Mouse (Mus musculus): ENCODE data around the gene Dnajc10.

Dnajc10 gene

GRCm38 (mm10) chr2:80315242-80316161 lies at the start of gene Dnajc10:
TSS of gene Dnajc10 (plus strand) at chr2:80315466.
- peak; percentile 85 for DNase-seq (ENCODE audit: low read depth, low spot score)

GRCm38 (mm10) chr2:80266894-80267293 lies 48.4 kb upstream of the Dnajc10 start:
- DNase-seq (ENCODE audit: low read depth, low spot score) = peak; percentile 67

GRCm38 (mm10) chr2:80268053-80268452 lies 47.2 kb upstream of the Dnajc10 start:
- DNase-seq (ENCODE audit: low read depth, low spot score) = peak; percentile 22

DNA sequence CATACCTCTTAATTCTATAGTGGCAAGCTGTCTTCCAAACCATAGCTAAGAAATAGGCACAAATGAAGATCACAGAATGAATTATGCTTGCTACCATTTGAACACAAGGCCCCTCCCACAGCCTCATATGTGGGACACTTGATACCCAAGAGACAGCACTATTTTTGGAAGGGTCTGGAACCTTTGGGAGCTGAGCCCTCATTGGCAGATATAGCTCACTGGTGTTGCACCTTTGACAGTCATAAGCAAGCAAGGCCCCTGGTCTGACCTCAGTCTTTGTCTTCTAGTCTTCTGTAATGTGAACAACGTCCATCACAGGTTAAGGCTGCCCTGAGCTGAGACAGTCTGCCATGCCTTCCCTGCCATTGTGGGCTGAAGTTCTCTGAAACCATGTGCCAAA lies 43.8 kb upstream of the Dnajc10 start:
- DNase-seq (ENCODE audit: low read depth, low spot score) = no peak

- DNase-seq (ENCODE audit: low read depth, low spot score) = no peak
These were observed 42.2 kb upstream of the Dnajc10 start for GRCm38 (mm10) chr2:80273038-80273437.

DNA sequence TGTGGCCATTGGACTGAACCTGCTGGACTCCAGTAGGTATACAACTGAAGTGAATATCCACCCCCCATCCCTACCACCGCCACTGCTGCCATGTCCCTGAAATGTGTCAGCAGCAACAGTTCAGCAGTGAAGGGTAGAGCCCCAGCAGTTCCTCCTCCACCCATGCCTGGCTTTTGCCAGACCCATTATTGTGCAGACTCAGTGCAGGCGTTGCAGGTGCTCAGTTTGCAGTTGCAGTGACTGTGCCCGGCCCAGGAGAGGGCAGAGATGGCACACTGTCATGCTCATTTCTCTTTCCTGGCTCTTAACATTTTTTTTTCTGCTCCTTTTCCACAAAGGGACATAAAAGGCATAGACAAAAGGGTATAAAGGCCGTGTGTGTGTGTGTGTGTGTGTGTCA lies 41.5 kb upstream of the Dnajc10 start:
- DNase-seq (ENCODE audit: low read depth, low spot score) = no peak

DNA sequence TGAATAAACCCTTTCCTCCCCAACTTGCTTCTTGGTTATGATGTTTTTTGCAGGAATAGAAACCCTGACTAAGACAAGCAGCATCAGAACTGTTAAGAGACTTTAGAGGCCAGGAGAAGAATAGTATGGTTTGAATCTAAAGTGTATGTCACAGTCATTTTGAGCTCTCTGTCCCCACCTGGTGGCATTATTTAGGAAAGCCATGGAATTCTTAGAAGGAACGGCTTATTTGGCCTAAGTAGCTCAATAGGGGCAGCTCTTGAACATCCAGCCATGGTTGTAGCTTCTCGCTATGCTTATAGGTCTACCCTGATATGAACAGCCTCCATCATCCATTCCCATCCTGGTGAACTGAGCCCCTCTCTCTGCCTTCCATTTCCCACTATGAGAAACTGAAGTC lies 40.1 kb upstream of the Dnajc10 start:
- peak; percentile 49 for DNase-seq (ENCODE audit: low read depth, low spot score)

- DNase-seq (ENCODE audit: low read depth, low spot score) = no peak
These were observed 33.1 kb upstream of the Dnajc10 start for GRCm38 (mm10) chr2:80282214-80282613.

GRCm38 (mm10) chr2:80286397-80286796 lies 28.9 kb upstream of the Dnajc10 start:
- no peak for DNase-seq (ENCODE audit: low read depth, low spot score)

DNA sequence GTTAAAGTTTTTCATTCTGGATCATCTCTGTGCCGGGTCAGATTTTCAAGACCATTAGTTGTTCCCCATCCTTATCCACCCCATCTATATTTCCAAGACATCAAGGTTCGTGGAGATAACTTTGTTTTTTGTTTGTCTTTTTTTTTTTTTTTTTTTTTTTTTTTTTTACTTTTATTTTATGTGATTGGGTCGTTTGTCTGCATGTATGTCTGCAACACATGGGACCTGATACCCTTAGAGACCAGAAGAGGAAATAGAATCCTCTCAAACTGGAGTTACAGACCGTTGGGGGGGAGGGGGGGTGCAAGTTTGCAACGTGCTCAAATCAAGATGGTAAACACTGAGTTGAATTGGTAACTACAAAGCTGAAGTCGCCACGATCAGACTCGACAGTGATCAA lies 23.1 kb upstream of the Dnajc10 start, which contains the start of gene Prdx6b:
TSS of gene Prdx6b (plus strand) at position 301 of the 400 bp plus-strand sequence.
- DNase-seq (ENCODE audit: low read depth, low spot score) = no peak

DNA sequence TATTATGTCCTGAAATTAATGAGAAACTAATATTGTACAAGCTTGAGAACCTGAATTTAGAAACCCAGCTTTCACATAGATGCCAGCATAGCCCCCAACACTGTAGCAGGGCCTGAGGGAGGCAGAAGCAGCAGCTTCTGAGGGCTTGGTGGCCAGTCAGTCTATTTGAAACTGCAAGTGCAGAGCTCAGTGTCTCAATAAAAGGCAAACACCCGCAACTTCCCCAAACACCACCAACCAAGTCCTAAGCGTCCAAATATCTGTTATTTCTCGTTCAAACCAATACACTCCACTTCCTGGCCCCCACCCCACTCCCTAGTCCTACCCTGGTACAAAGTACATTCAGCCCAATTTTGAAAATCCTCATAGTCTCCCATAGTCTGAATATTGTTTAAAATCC lies 16.9 kb upstream of the Dnajc10 start:
- no peak for DNase-seq (ENCODE audit: low read depth, low spot score)

DNA sequence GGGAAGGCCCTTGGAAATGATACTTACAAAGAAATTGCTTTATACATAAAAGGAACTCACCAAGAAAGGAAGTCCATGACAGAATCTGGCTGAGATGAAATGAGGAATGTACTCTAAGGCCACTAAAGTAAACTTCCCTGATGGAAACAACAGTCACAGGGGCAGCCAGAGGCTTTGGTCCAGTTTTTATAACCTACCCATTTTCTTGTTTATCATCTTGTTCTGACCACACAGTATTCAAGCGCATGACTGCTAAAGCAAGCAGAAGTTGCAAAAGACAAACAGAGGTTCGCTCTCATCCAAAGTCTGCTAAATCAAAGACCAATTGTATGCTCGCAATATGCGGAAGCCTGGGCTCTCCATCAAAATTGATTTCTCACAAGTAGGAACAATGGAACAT lies 14.5 kb upstream of the Dnajc10 start:
- no peak for DNase-seq (ENCODE audit: low read depth, low spot score)

DNA sequence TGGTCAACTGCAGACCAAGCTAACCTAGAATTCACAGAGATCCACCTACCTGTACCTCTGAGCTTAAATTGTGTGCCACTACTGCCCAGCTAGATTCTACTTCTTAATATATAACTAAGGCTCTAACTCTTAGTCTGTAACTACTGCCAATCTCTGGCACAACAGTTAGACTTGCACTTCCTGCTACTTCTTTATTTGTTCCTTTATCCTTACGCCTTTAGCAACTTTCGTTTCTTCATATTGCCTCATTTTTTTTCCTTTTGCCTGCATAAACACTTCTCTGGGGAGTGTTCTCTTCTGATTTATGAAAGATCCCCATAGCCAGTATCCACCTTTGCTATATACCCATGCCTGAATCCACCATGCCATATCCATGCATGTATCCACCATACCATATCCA lies 11.3 kb upstream of the Dnajc10 start:
- no peak for DNase-seq (ENCODE audit: low read depth, low spot score)

- DNase-seq (ENCODE audit: low read depth, low spot score) = no peak
These were observed 7.6 kb upstream of the Dnajc10 start for GRCm38 (mm10) chr2:80307701-80308100.

GRCm38 (mm10) chr2:80309775-80310174 lies 5.5 kb upstream of the Dnajc10 start:
- DNase-seq (ENCODE audit: low read depth, low spot score) = no peak

DNA sequence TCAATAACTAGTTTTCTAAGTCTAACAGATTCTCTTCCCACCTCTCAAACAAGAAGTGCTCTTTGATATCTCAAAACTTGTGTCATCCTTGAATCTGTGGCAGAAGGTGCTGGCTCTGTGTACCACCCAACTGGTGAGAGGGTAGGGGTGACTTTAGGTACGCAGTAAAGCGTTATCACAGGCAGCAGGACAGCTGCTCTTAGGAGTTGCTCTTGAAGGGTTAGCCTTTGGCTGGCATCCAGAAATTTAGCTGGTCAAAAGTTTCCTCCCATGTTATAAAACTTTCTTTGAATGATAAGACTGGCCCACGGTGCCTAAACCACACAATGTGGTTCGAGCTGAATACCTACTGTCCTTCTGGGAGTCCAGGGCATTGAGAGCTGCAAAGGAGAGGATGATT lies 4.5 kb upstream of the Dnajc10 start:
- no peak for DNase-seq (ENCODE audit: low read depth, low spot score)

DNA sequence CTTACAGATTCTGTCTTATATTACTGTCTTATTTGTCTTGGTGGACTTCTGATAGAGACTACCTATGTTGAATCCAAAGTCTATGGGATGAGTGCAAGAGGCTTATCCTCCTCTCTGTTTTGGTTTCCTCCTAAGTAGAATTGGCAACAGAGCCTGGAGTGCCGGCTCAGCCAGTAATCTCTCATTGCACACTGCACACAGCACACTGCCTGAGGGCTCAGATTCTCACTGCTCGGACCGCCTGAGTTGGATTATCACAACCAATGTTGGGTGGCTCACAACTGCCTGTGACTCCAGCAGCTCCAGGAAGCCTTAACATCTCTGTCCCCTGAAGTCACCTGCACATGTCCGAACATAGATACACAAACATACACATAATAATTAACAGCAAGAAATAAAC lies 3.9 kb upstream of the Dnajc10 start:
- no peak for DNase-seq (ENCODE audit: low read depth, low spot score)

- no peak for DNase-seq (ENCODE audit: low read depth, low spot score)
These were observed 1.1 kb upstream of the Dnajc10 start for GRCm38 (mm10) chr2:80314201-80314600.

GRCm38 (mm10) chr2:80314854-80315241 lies 418 bp upstream of the Dnajc10 start:
- DNase-seq (ENCODE audit: low read depth, low spot score) = no peak

GRCm38 (mm10) chr2:80322878-80323277 lies 7.6 kb downstream of the Dnajc10 start:
- DNase-seq (ENCODE audit: low read depth, low spot score) = no peak

DNA sequence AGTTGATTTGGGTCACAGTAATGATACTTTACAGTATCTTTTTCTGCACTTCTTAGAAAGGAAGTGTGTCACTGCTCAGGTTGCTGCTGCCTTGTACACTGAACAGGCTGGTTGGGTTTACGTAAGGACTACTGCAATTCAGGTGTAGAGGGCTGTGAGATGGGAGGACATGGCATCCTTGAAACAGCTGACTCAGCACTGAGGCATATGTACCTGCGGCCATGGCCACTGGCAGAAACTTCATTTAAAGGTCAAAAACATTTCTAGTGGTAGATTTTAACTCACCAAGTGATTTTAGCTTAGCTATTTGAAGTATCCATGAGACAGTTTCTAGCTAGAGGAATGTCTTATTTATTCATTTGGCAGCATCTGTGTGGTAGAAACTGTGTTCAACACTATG lies 10.5 kb downstream of the Dnajc10 start:
- DNase-seq (ENCODE audit: low read depth, low spot score) = no peak

GRCm38 (mm10) chr2:80327272-80327671 lies 12.0 kb downstream of the Dnajc10 start:
- DNase-seq (ENCODE audit: low read depth, low spot score) = no peak

DNA sequence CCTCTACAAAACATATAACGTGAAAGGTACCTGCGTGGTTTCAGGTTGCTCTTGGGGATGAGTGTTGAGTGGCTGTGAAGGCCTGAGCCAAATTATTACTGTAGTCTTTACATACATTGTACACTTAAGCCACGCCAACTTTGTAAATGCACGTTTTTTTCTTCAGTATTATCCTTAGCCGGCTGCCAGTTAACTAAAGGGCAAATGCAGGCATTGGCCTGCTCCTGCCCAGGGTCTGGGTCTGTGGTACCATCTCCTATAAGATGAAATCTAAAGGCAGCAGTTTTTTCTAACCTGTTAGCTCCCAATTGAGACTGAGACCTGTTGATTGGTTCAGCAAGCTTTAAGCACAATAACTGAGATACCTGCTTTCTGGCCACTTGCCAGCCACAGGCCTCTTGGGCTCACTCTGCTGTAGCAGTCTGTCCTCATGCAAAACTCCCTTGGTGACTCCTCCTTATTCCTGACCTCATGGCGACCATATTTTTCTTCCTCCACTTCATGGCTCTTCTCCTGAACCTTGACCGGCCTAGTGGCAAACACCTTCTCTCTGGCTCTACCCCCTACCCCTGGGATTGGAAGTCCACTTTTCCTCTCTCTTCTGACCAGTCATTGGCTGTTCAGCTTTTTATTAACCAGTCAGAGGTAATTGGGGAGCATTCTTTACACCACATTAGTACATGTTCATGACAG lies 13.8 kb downstream of the Dnajc10 start:
- DNase-seq (ENCODE audit: low read depth, low spot score) = no peak
